Mouse (Mus musculus) olfactory bulb, adult 2 months (tissue): ENCODE measurements around the gene Golgb1.

ENCODE experiments used
- CTCF ChIP-seq: fragments of 200-500 bp; IDR thresholded peaks from 2 replicates; pipeline ENCODE4 v1.5.1; 2012; ENCODE audit warnings: low read depth, mild to moderate bottlenecking, low read length, moderate library complexity; ENCODE audit not compliant: insufficient read depth
- POLR2A ChIP-seq: fragments of 200-500 bp; IDR thresholded peaks from 2 replicates; pipeline ENCODE4 v1.6.1; 2012; ENCODE audit warnings: mild to moderate bottlenecking, low read depth, low read length, moderate library complexity; ENCODE audit not compliant: insufficient read depth

GRCm38 (mm10) chr16:36874583-36875275, at the start of gene Golgb1, which contains the start of gene Eaf2:
- no peak; the same call in 1 of the 2 replicates for TF ChIP-seq POLR2A
- no peak for TF ChIP-seq CTCF
